Mouse (Mus musculus) midbrain, embryonic 11.5 days (tissue): Measurements from ENCODE around the gene Tom1l2. TPM values are rescaled to one million over a fixed set of nuclear protein-coding genes. Genes with fewer than 3 reads are reported as not detected.

Experiments
- ATAC-seq: fragments of 200-750 bp; cut with Nextera tagmentation; 2 replicates; pipeline ENCODE4 v1.8.0; 2017; ENCODE audit warnings: moderate TSS enrichment, moderate library complexity; ENCODE audit not compliant: low FRiP score
- DNase-seq: peaks from one replicate; pipeline ENCODE4 v3.0.0; 2015; ENCODE audit warnings: low spot score; ENCODE audit errors: missing footprints
- H3K27ac ChIP-seq: fragments of 300-500 bp; sonication (generic); 2 replicates; pipeline ENCODE4 v1.5.1; 2014; ENCODE audit warnings: low read depth, low read length
- H3K27me3 ChIP-seq: fragments of 300-500 bp; sonication (generic); 2 replicates; pipeline ENCODE4 v1.6.1; 2014; ENCODE audit warnings: mild to moderate bottlenecking, low read length, moderate library complexity, mixed read lengths; ENCODE audit not compliant: control insufficient read depth, insufficient read depth
- H3K36me3 ChIP-seq: fragments of 300-500 bp; sonication (generic); 2 replicates; pipeline ENCODE4 v1.6.1; 2014; ENCODE audit warnings: mild to moderate bottlenecking, low read length, moderate library complexity, mixed read lengths; ENCODE audit not compliant: control insufficient read depth, insufficient read depth
- H3K4me1 ChIP-seq: fragments of 300-500 bp; sonication (generic); 2 replicates; pipeline ENCODE4 v1.6.1; 2014; ENCODE audit warnings: low read length; ENCODE audit not compliant: control insufficient read depth, insufficient read depth
- H3K4me2 ChIP-seq: fragments of 300-500 bp; sonication (generic); 2 replicates; pipeline ENCODE4 v1.6.1; 2014; ENCODE audit warnings: mild to moderate bottlenecking, moderate library complexity
- H3K4me3 ChIP-seq: fragments of 300-500 bp; sonication (generic); 2 replicates; pipeline ENCODE4 v1.5.1; 2014; ENCODE audit warnings: low read depth, low read length
- H3K9ac ChIP-seq: fragments of 300-500 bp; sonication (generic); 2 replicates; pipeline ENCODE4 v1.6.1; 2014; ENCODE audit warnings: low read length
- H3K9me3 ChIP-seq: fragments of 300-500 bp; sonication (generic); 2 replicates; pipeline ENCODE4 v1.6.1; 2016; ENCODE audit warnings: low read length; ENCODE audit not compliant: control insufficient read depth
- WGBS: fragments of 180-500 bp; shearing (Covaris S2); extraction: QIAGEN DNeasy Blood & Tissue Kit; methylation state at CpG from one replicate; pipeline ENCODE4 v1.1.7; 2014; 5-methylcytosine and 5-hydroxymethylcytosine counted together
- polyA plus RNA-seq: library from polyadenylated mRNA; unstranded; fragments of >200 nt; fragmentation: Nextera tagmentation; extraction: Ambion mirVana; gene quantifications from 2 replicates; pipeline ENCODE4 v1.2.1, GENCODE M21; 2014

Tom1l2 gene
- polyA plus RNA-seq, 1 experiment from 2014 or later, result 12.1 TPM

DNA sequence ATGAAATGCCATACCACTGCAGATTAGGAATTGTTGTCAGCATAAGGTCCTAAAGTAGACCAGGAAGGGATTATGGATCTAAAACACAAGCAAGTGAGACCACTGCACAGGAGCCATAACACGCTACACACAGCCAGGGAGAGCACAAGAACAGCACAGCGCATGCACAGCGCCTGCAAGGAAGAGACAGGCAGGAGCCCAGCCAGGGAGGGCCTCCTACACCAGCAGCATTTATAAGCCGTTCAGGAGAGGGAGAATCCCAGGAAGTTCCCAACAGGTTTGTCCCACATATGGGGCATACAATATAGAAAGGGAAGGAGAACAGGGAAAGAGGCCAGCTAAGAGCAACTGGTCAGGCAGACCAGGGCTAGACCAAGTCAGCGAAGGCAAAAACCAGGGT, 19.2 kb downstream of the Tom1l2 start:
- Histone ChIP-seq H3K4me2 (no peak overlapping the region), H3K4me3 (no peak overlapping the region), H3K36me3 (no peaks in the 10 kb centered on the region), H3K9ac (no peak overlapping the region), H3K9me3 (no peaks in the 10 kb centered on the region), H3K27me3 (no peaks in the 10 kb centered on the region), H3K4me1 (no peaks in the 10 kb centered on the region), H3K27ac (no peak overlapping the region)
- no peak for DNase-seq
- no peak for ATAC-seq
- 87% methylated on average over 5 of the region's 5 CpGs for WGBS

GRCm38 (mm10) chr11:60330551-60330950, 22.2 kb downstream of the Tom1l2 start:
- H3K27ac ChIP-seq, result no peak overlapping the region
- no peak overlapping the region for H3K4me2 ChIP-seq
- H3K27me3 ChIP-seq, result no peaks in the 10 kb centered on the region
- ATAC-seq (no peak), DNase-seq (no peak)
- H3K4me3 ChIP-seq, result no peak overlapping the region
- no peak overlapping the region for H3K9ac ChIP-seq
- no peaks in the 10 kb centered on the region for H3K36me3 ChIP-seq
- H3K9me3 ChIP-seq, result no peaks in the 10 kb centered on the region
- WGBS, result 91% methylated on average over 4 of the region's 4 CpGs
- no peaks in the 10 kb centered on the region for H3K4me1 ChIP-seq

DNA sequence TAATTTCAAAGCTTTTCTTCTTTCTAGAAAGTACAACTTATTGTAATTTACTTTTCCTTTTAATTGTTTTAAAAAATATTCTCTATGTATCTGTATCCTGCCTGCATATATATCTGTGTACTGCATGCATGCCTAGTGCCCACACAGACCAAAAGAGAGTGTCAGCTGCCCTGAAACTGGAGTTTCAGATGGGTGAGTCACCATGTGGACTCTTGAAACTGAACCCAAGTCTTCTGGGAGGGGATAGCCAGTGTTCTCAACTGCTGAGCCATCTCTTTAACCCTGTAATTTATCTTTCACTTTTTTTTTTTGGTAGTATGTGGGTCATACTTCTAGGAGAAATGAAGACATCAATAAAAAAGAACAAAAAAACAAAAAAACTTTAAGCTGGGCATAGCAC, 29.0 kb downstream of the Tom1l2 start:
- no peaks in the 10 kb centered on the region for H3K4me1 ChIP-seq
- H3K27ac ChIP-seq, result no peak overlapping the region
- peak; percentile 1 for DNase-seq
- no peaks in the 10 kb centered on the region for H3K27me3 ChIP-seq
- H3K4me2 ChIP-seq, result no peak overlapping the region
- no peaks in the 10 kb centered on the region for H3K36me3 ChIP-seq
- no peak for ATAC-seq
- no peak overlapping the region for H3K9ac ChIP-seq
- H3K9me3 ChIP-seq, result no peaks in the 10 kb centered on the region
- H3K4me3 ChIP-seq, result no peak overlapping the region

- Histone ChIP-seq H3K27me3 (no peaks in the 10 kb centered on the region), H3K36me3 (no peaks in the 10 kb centered on the region), H3K4me2 (no peak overlapping the region), H3K4me3 (no peak overlapping the region), H3K27ac (no peak overlapping the region), H3K9me3 (no peaks in the 10 kb centered on the region), H3K9ac (no peak overlapping the region), H3K4me1 (no peaks in the 10 kb centered on the region)
- WGBS, result 75% methylated on average over 2 of the region's 2 CpGs
- DNase-seq (no peak), ATAC-seq (no peak)
These were observed 31.3 kb downstream of the Tom1l2 start for GRCm38 (mm10) chr11:60321438-60321837.

GRCm38 (mm10) chr11:60320426-60321037, 32.2 kb downstream of the Tom1l2 start:
- no peaks in the 10 kb centered on the region for H3K4me1 ChIP-seq
- no peak overlapping the region for H3K4me3 ChIP-seq
- DNase-seq, result no peak
- no peaks in the 10 kb centered on the region for H3K9me3 ChIP-seq
- WGBS, result 85% methylated on average over 8 of the region's 8 CpGs
- no peaks in the 10 kb centered on the region for H3K27me3 ChIP-seq
- no peak overlapping the region for H3K4me2 ChIP-seq
- ATAC-seq, result no peak
- no peaks in the 10 kb centered on the region for H3K36me3 ChIP-seq
- H3K9ac ChIP-seq, result no peak overlapping the region
- no peak overlapping the region for H3K27ac ChIP-seq

DNA sequence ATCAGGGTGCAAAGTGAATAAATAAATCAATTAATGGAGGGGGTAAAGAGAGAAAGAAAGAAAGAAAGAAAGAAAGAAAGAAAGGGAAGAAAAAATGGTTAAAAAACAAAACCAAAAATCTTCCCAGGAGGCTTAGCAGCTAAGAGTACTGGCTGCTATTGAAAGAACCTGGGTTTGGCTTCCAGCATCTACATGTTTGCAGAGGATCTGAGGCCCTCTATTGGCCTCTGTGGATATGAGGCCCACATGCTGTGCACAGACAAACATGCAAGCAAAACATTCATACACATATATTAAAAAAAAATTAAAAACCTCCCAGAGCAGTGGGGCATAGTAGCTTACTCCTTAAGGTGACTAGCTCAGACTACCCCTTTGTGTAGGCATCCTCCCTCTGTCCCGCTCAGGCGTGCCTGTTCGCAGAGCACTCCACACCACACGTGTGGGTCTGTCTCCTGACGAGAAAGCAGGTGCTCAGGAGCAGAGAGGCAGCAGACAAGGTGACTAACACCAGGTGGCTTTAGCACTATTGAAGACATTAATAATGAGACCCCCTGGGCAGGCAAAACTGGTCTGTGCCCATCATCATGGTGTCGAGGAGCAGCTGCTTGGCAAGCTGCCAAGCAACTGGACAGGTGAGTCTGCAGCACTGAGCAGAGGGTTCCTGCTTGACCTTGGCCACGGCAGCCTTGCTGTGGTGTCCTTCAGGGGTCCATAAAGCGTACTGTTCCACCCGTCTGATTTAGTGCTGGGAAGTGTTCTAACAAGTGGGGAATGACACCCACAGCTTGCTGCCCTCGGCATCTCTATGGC, 33.2 kb downstream of the Tom1l2 start:
- DNase-seq (no peak), ATAC-seq (no peak)
- no peaks in the 10 kb centered on the region for H3K36me3 ChIP-seq
- 80% methylated on average over 10 of the region's 10 CpGs for WGBS
- no peaks in the 10 kb centered on the region for H3K4me1 ChIP-seq
- no peak overlapping the region for H3K9ac ChIP-seq
- H3K27me3 ChIP-seq, result no peaks in the 10 kb centered on the region
- H3K9me3 ChIP-seq, result no peaks in the 10 kb centered on the region
- H3K4me3 ChIP-seq, result no peak overlapping the region
- no peak overlapping the region for H3K4me2 ChIP-seq
- H3K27ac ChIP-seq, result no peak overlapping the region

DNA sequence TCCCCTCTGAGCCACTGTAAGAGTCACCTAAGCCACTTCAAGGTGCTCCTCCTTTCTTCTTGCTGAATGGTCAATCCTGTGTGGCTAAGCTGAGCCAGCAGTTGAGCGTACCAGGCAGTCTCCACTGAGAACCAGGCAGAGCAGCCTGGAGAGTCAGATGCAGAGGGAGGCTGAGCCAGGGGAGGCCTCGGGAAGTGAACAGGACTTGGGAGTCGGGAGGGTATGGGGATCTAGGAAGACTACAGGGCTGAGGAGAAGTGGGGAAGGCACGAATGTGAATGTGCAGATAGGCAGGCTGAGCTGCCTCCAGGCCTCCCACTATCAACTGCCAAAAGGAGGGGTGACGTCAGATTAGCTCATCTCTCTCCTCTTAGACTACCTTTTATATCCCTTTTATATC, 34.0 kb downstream of the Tom1l2 start:
- no peak overlapping the region for H3K4me3 ChIP-seq
- no peak for ATAC-seq
- DNase-seq, result peak; percentile 78
- H3K36me3 ChIP-seq, result no peaks in the 10 kb centered on the region
- H3K9me3 ChIP-seq, result no peaks in the 10 kb centered on the region
- no peak overlapping the region for H3K27ac ChIP-seq
- WGBS, result 55% methylated on average over 5 of the region's 5 CpGs
- no peak overlapping the region for H3K9ac ChIP-seq
- H3K4me2 ChIP-seq, result no peak overlapping the region
- H3K4me1 ChIP-seq, result no peaks in the 10 kb centered on the region
- H3K27me3 ChIP-seq, result no peaks in the 10 kb centered on the region

- Histone ChIP-seq H3K4me3 (no peak overlapping the region), H3K4me2 (no peak overlapping the region), H3K4me1 (no peaks in the 10 kb centered on the region), H3K9ac (no peak overlapping the region), H3K36me3 (no peaks in the 10 kb centered on the region), H3K9me3 (no peaks in the 10 kb centered on the region), H3K27ac (no peak overlapping the region), H3K27me3 (no peaks in the 10 kb centered on the region)
- 83% methylated on average over 7 of the region's 7 CpGs for WGBS
- DNase-seq, result peak; percentile 1
- no peak for ATAC-seq
These were observed 35.2 kb downstream of the Tom1l2 start for GRCm38 (mm10) chr11:60317376-60318102.

- DNase-seq (no peak), ATAC-seq (no peak)
- Histone ChIP-seq H3K36me3 (no peaks in the 10 kb centered on the region), H3K4me3 (no peak overlapping the region), H3K4me2 (no peak overlapping the region), H3K27me3 (no peaks in the 10 kb centered on the region), H3K9me3 (no peaks in the 10 kb centered on the region), H3K27ac (no peak overlapping the region), H3K9ac (no peak overlapping the region), H3K4me1 (peaks cover 3% of the 10 kb centered on the region)
- 83% methylated on average over 8 of the region's 8 CpGs for WGBS
These were observed 35.8 kb downstream of the Tom1l2 start for GRCm38 (mm10) chr11:60316883-60317282.
